Mouse (Mus musculus) brain, embryonic 14.5 days (tissue): ENCODE measurements at regions not wholly inside any gene's neighbourhood (a gene's known extent, or its start where the extent isn't known, plus 50 kb on each side); places are given as distances from the start of the nearest gene placed in this dataset.

ENCODE experiments used
- CTCF ChIP-seq: fragments of 200-500 bp; IDR thresholded peaks from 2 replicates; pipeline ENCODE4 v1.5.1; 2012; ENCODE audit warnings: inconsistent platforms, mild to moderate bottlenecking, moderate library complexity, borderline replicate concordance; ENCODE audit not compliant: insufficient read depth, insufficient read length; ENCODE audit errors: extremely low read depth
- POLR2A ChIP-seq: fragments of 200-500 bp; IDR thresholded peaks from 2 replicates; pipeline ENCODE4 v1.6.1; 2012; ENCODE audit warnings: mild to moderate bottlenecking, inconsistent platforms, borderline replicate concordance; ENCODE audit not compliant: poor library complexity, insufficient read depth, insufficient read length, severe bottlenecking; ENCODE audit errors: extremely low read depth

GRCm38 (mm10) chr9:101592621-101593020 is 269.0 kb upstream of the 9630041A04Rik start:
- no peak for TF ChIP-seq CTCF
- TF ChIP-seq POLR2A = no peak
